Mouse (Mus musculus): ENCODE results near the gene Serpinb2.

Serpinb2 gene

DNA sequence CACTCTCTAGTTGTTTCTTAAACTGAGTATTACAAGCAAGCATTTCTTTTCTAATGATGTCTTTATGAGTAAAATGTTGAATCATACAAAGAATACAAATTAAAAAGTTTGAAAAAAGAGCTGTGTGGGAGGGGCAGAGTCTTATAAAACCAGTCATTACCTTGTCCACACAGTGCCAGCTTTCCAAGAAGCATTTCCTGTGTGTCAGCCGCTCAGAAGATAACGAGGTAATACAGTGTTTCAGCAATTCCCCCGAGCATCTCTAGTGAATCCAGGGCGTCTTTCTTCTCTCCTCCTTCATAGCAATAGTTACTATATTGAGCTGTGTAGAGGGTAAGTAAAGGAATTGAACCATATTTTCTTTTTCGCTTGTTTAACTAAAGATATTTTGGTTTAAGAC is at the start of gene Serpinb2:
Serpinb2 (plus strand) TSS at position 172 of the 400 bp plus-strand sequence.
- no peak for DNase-seq

DNA sequence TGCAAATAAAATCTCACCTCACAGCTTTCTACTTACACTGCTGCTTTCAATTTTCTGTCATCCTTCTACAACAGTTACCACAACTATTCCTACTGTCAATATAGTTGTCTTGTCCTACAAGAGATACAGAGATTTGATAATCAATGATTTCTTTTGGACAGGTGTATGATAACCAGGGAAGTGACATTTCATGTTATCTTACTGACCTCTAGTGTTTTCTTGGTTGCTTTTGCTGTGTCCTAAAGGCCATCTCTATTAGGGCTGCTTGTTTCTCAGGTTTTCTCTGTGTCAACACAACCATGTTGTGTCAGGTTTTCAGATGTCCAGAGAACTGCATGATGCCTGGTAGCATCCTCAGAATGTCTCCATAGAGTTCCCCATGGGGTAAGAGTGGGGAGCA is 31.3 kb upstream of the Serpinb2 start:
- DNase-seq, result no peak

DNA sequence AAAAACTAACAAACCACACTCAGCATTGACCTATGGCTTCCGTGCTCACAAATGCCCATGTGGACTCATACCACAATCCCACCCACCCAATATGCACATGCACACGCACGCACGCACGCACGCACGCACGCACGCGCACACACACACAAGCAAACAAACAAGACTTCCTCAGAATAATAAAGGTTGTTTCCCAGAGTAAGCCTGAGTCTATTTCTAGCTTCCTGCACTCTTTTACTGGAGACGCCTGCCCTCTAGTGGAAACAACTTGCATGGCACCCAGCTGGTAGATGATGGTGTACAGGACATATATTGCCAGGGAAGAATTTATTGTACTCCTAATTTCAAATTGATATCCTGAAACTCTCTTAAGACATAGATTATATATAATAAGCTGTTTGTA is 29.8 kb upstream of the Serpinb2 start:
- peak; percentile 72 for DNase-seq

DNA sequence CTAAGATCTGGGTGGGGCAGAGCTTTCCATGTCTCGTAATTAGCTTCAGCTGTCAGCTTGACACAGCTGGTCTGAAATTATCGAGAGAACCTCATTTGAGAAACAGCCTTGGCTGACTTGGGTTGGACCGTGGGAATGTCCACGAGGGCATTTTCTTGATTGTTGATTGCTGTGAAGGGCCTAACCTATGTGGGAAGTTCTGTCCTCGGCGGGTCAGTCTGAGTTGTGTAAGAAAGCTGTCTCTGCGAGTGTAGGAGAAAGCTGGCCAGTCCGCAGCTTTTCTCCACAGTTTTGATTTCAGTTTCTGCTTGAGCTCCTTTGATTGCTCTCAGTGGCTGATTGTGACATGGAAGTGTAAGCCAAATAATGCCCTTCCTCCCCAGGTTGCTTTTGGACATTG is 21.6 kb upstream of the Serpinb2 start:
- DNase-seq, result no peak

DNA sequence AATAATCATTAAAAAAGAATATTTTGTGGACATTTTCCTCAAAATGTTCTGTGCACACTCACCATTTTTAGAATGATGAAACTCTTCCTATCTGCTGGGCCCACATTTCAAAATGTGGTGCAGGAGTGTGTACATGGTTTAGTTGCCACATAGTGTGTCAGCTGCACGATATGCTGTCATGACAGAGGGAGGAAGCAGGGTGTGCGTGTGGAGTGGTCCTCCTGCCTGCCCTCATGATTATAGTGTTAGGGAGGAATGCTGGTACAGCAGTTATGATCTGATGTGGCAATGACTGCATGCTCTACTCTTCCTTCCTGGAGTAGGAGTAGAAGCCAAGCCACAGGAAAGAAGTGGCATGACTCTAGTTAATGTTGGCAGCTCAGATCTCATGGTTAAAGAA is 14.4 kb upstream of the Serpinb2 start:
- no peak for DNase-seq

DNA sequence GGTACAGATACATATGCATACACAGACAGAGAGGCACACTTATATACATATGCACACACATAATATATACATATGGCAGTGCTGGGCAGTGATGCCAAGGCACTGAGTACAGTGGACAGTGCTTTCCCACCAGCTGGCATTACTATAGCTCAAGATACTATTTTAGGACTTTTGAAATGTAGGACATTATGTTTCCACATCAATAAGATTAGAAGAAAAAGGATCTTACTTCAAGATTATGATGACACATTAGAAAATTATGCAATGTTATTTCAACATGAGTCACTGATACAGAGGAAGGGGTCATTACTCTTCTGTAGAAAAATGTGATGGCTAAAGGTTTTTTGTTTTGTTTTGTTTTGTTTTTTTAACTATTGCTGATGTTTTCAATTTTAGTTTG is 9.2 kb upstream of the Serpinb2 start:
- DNase-seq, result no peak

DNA sequence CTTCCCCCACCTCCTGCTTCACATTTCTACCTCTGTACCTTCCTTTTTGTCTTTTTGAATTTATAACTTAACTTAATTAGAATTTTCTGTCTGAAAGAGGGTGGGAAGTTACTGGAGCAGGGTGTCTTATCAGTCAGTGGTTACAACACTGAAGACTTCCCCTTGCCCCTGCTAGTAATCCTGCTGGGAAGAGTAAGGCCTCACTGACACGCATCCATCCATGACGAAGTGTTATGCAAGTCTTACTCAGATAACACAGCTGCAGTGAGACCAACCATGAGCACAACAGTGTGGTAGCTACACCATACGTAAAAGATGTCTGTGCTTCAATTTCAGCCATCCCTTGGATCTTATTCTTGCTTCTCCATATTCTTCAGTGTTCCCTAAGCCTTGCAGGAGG is 7.9 kb upstream of the Serpinb2 start:
- DNase-seq, result no peak

DNA sequence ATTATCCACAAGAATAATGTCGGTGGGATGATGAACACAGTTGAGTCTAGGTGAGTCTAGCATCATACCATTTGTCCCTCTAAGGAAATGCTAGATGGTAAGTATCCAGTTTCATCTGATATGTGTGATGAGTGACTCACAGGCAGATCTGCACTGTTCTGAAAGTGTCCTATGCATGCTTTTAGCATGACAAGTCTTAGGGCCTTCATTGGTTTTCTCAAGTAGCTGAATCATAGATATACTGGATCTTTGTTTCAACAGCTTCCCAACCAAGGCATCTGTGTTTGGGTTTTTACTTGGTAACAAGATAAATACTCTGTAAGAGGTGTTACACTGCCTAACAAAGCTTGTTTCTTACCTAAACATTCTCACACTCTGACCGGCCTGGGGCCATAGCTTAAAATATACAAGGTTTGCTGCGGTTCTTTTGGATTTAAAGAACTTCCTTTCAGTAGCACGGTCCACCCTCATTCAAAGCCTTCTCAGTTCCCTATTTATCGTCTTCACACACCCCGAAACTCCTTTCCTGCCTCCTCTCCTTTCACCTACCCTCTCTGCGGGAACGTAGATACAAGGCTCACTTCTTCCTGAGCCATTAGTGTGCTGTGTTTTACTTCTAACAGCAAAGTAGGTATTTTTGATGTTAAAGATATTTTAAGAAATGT is 5.2 kb upstream of the Serpinb2 start:
- DNase-seq, result no peak

DNA sequence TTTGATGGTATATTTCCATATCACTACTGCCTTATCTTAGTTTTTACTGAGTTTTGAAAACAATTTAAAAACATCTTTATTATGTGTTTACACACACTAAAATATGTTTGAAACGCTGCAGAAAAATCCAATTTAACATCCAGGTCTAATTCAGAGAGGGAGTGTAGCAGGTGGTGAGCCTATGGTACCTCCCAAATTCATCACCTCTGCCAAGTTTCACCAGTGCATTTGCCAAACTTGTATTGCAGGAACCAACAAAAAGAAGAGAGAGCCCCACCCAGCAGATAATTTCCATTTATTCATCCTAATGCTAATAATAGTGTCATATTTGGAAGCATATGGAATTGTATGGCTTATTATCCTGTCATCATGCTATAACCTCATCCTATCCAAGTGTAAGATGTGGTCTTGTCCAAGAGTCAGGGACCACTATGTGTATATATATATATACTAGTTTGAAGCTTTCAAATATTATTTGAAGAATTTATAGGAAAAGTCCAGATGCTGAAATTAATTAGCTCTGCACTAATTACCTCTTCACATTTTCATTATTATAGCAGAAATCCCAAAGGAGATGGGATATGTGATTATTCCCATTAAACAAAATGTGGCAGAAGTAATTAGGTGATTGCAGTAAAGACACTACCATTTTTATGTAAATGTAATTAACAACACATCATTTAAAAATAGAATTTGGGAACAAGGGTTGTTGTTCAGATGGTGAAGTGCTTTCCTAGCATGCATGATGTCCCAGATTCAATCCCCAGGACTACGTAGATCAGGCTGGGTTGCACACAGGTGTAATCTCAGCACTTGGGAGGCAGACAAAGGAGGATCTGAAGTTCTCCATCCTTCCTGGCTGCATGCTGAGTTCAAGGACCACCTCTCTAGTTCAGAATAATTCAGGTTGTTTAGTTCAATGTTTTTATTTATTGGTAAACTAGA is 1.2 kb downstream of the Serpinb2 start:
- no peak for DNase-seq

DNA sequence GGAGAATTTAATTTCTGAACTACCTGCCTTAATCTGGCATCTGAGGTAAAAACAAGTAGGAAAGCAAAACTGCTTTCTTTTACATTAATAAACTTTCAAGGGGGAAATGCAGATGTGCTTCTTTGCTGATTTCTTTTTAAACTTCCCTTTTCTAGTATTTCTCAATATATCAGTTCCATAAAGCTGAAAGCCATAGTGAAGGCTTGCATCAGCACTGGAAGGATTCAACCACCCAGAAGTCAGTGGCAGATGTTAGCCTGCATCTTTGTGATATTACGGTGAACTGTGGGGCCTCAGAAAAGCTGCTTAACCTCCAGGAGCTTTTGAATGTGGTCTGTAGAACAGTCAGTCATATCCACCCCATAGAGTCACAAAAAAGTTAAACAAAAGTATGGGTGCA is 2.3 kb downstream of the Serpinb2 start:
- no peak for DNase-seq

DNA sequence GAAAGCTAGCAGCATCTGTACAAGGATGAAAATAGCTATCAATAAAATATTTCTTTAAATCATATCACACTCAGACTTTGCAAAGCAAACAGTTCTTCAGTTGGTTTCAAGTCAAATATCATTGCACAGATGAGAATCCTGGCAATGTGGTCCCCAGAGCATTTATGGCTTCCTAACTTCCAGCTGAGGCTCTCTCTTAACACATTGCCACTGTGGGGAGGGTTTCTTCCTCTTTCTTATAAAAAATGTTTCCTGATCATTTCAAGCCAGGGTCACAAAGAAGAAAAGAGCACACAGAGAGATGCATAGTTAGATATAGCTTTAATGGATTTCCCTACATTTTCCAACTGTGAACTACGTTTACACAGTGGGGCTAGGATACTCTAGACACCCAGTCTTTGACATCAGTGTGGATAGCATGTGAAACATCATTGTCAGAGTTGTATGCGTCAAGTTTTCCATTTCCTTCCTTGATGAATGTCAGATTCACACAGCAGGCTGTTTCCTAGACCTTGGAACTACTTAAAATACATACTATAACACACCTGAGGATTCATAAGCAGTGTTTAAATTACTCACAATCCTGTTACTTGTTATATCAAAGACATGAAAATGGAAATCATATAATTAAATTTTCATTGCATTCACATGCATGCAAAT is 4.7 kb downstream of the Serpinb2 start:
- no peak for DNase-seq

DNA sequence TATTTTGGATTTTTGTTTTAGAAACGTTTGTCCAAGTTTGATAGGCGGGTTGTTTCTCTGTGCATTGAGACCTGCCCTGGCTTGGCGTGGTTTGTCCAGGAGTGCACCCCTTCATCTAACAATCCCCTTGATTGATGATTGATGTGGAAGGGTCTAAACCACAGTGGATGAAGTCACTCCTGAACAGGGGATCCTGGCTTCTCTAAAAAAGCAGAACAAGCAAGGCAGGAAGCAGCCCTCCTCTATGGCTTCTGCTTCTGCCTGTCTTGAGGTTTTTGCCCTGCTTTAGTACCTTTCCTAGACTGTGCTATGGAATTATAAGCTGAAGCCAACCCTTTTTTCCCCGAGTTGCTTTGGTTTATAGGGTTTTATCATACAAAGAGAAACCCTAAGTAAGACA is 14.4 kb downstream of the Serpinb2 start:
- DNase-seq, result no peak

DNA sequence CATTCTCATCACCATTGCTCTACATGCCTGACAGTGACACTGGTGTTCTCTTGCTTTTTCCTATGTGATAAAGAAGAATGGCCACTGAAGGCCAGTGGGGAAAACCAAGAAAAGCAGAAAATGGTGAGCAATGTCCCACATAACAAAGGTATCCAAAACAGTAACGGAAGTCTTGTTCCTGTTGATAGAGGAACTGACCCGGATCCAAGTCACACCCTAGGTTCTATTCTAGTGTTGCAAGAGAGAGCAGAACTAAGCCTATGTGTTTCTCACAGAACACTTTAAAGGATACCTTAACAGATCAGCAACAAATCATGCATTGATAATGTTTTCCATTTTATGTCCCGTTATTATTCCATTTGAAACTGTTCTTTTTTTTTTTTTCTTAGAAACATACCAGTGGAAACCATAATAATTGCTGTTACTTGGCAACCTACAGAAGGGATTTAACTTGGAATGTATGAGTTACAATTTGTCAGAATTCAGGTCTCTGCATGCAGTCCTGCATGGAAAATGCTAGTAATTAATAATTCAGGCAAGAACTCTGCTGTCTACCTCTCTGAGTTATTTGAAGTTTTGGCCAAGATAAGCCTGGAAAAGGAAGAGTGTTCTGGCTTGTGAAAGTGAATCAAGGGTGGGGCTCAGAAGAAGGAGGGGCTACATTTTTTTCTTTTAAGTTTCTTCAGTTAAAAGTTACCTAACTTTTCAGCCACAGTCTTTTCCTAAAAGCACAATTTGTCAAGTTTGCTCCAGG is 17.3 kb downstream of the Serpinb2 start:
- DNase-seq, result no peak

DNA sequence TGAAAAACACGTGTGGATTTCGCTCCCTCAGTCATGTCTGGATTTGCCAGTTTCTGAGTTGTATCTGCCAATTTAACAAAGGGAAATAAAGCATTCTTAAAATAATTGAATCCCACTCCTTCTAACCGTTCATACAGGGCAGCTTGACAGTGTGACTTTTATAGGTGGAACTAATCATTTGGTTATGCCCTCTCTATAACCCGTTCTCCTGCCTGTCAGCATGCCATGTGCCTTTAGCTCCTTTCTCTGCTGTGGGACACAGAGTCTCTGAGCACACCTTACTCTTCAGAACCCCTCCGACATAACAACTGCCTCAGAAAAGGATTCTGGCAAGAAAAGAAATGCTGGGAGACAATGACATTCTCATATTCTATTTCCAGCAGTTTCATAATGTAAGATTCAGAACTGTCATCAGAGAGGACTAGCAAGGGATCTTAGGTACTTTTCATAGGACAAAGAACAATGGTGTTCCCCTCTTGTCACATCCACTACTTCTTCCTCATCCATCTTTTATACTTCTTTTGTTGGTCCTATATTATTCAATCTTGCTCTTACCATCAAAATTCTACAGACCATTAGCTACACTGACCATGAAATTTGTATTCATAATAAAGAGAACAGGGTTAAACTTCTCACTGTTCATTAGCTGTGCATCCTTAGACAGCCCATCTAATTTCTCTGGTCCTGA is 18.3 kb downstream of the Serpinb2 start:
- DNase-seq, result no peak

DNA sequence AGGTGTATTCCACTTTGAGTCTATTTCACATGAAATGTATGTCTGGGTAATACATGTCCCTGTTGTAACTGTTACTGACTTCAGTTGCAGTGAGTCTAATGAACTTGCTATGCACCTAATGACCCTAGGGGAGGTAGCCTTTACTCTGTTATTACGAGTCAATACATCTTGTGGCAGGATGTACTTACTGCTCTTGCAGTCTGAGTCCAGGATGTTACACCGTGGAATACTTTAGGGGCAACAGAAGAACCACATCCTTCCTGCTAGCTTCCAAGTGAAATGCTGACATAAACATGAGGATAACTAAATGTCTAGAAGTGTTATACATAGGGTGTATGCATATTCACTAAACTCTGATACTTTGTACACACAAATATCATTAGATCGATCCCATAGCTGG is 22.5 kb downstream of the Serpinb2 start:
- DNase-seq, result no peak

DNA sequence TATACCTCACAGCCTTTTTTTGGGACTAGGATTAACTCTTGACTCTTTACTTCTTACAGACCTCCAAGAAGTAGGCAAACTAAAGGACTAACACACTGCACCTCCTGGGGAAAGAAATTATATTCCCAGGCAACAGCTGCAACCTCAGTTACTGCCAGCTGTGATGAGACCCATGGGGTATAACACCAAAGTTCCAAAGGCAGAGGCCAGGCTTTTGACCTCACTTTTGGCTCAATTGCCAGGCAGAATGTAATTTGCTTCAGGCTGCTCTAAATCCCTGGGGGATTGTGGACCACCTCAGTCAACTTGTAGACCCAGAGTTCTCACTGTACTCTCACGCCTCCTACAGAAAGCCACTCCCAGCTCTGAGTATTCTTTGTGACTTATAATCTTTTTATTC is 26.2 kb downstream of the Serpinb2 start:
- no peak for DNase-seq

DNA sequence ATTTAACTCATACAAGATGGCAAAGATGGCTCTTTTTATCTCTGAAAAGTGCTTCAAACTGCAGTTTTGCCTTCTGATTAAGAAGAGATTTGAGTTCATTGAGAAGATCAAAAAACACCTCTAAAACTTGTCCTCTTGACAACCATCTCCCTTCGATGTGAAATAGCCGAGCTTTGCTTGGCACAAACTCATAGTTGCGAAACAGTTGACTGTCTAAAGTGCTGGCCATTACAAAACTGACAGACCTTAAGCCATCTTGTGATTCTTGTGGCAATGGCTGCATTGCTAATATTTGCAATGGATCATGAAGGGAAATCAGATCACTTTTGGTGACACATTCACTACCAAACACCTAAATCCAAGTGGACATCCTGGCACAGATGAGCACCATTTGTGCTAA is 48.3 kb downstream of the Serpinb2 start:
- DNase-seq, result no peak

DNA sequence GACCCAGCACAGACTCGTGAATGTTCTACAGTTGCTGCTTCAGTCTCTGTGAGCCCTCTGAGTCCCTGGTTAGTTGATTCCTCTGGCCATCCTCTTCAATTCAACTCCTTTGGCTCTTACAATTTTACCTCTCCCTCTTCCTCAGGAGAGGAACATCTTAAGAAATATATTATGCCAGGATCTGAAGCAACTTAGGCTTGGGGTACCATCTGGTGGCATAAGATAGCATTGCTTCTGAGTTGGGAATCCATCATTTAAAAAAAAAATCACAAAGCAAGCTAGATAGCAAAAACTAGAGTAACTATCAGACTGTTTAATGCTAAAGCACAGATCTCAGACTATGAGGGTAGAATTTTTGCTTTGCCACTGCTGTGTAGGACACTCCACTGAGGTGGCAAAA is 50.9 kb downstream of the Serpinb2 start:
- no peak for DNase-seq

DNA sequence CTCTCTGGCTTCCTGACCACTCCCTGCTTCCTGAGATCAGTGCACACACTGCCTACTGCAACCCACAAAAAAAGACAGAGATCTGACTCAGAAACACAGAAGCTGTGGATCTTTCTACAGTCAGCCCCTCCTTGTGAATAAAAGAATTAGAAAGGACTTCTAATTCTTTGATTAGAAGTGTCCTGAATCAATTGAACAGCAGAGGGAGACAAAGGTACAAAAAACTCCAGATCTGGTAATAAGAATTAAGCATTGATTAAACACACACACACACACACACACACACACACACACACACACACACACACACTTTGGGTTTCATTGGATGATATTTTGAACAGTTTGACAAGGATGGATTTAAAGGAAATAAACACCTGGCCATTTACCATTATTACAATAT is 54.4 kb downstream of the Serpinb2 start:
- peak; percentile 31 for DNase-seq

DNA sequence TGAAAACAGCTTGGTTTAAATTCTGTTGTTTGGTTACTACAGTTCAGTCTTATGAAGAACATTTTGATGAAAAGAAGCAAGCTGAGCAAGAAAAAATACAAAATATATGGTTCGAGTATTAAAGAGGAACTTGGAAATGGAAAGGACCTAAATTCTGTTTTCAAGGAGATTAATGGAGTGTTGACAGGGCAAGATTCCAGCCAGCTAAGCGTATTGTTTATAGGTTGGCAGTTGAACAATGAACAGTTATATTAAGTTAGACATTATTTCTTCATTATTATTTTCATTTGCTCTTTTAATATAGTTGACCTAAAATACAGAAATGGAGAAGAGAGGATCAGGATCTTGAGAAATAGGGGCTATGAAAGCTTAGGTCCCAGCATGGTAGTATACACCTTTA is 64.9 kb downstream of the Serpinb2 start:
- DNase-seq, result no peak

DNA sequence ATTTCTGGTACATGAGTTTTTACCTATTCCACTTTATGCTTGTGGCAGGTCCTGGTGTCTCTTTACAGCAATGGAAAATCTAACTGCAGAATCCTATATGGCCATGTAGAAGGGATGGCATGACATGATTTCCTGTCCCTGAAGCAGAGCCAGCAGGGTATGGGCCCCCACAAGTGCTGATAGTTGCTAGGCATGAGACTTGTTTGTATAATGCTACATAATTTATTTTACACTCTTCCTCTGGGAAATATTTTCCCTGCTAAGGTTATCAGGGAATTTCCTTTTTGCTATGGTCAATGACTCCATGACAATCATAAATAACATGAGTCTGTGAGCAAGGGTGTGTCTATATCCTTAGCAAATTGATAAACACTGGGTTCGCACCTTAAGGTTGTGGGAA is 66.3 kb downstream of the Serpinb2 start:
- no peak for DNase-seq

DNA sequence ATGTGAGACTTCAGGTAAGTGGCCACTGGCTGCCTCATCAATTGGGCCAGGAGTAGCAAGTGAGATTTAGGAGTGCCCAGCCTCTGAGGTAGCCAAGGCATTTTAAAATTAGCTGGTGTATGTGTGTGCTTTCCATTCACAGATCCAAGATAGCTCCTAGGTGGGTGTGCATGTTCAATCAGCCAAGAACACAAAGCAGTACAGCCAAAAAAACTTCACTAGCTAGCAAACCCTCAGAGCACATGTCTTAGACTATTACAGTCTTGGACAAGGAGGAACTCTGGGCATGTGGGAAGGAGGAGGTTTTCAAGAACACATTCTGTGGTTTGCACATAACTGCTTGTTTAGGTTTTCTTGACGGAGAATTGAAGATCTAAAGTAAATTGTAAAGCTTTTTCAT is 70.0 kb downstream of the Serpinb2 start:
- DNase-seq, result no peak

DNA sequence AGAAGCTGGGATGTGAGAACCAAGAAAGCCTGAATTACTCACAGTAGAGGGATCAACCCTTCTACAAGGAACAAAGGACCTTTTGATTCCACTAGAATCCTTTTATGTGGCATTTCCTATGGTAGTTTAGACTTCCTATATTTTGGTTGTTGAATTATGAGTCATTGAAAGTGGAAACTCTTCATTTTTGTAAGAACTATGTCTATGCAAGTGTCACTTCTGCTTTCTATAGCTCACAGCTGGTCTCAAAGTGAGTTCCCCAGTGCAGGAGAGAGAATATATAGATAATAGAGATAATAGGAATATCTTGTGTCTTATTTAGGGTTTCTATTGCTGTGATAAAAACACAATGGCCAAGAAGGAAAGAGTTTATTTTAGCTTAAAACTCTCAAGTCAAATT is 71.7 kb downstream of the Serpinb2 start:
- DNase-seq, result no peak
